Mouse (Mus musculus): ENCODE data around the gene Cd79b. TPM values are rescaled to one million over a fixed set of nuclear protein-coding genes. Genes with fewer than 3 reads are reported as not detected.
A peak's percentile ranks its signal among the peaks of the same experiment; 100 is the strongest.

Gene Cd79b
- total RNA-seq, 4 experiments from 2014 or later: 0.52 to 2.3 (median 1.0) TPM

- no peak for DNase-seq (ENCODE audit: low spot score)
These were observed 40.8 kb downstream of the Cd79b start for GRCm38 (mm10) chr11:106273811-106274210.

- DNase-seq (ENCODE audit: low spot score): no peak
These were observed 41.3 kb downstream of the Cd79b start for GRCm38 (mm10) chr11:106273311-106273684.

GRCm38 (mm10) chr11:106272644-106273310 is 41.8 kb downstream of the Cd79b start, which contains the start of gene Smarcd2:
Gene Smarcd2 (minus strand): TSS chr11:106272972.
- peak; percentile 99 for DNase-seq (ENCODE audit: low spot score)

GRCm38 (mm10) chr11:106271794-106272643 is 42.5 kb downstream of the Cd79b start:
- DNase-seq (ENCODE audit: low spot score): no peak

GRCm38 (mm10) chr11:106271131-106271793 is 43.3 kb downstream of the Cd79b start:
- no peak for DNase-seq (ENCODE audit: low spot score)

- DNase-seq (ENCODE audit: low spot score): no peak
These were observed 45.5 kb downstream of the Cd79b start for GRCm38 (mm10) chr11:106269060-106269431.

- peak; percentile 87 for DNase-seq (ENCODE audit: low spot score)
These were observed 46.1 kb downstream of the Cd79b start for GRCm38 (mm10) chr11:106268326-106269059.

GRCm38 (mm10) chr11:106267871-106268270 is 46.7 kb downstream of the Cd79b start:
- DNase-seq (ENCODE audit: low spot score): no peak

GRCm38 (mm10) chr11:106267311-106267852 is 47.2 kb downstream of the Cd79b start:
- DNase-seq (ENCODE audit: low spot score): no peak

- no peak for DNase-seq (ENCODE audit: low spot score)
These were observed 48.1 kb downstream of the Cd79b start for GRCm38 (mm10) chr11:106266431-106266830.

GRCm38 (mm10) chr11:106265570-106265969 is 49.0 kb downstream of the Cd79b start:
- DNase-seq (ENCODE audit: low spot score): no peak

- no peak for DNase-seq (ENCODE audit: low spot score)
These were observed 49.6 kb downstream of the Cd79b start for GRCm38 (mm10) chr11:106264988-106265387.

- DNase-seq (ENCODE audit: low spot score): no peak
These were observed 50.6 kb downstream of the Cd79b start for GRCm38 (mm10) chr11:106263963-106264362.

Other genes with a start within 250 kb of the Cd79b start
- 10 to 100 TPM; 56.4 to 73.0 (median 65.0) TPM for gene Taco1, start 248.7 kb downstream of the Cd79b start, total RNA-seq (2022)
- 10 to 100 TPM; 34.7 to 38.5 (median 36.1) TPM for gene Map3k3, start 230.1 kb downstream of the Cd79b start, total RNA-seq (2022)
- gene Gm10840, start 153.9 kb downstream of the Cd79b start, total RNA-seq (2022): not detected
- 1 to 10 TPM; 1.7 to 3.9 (median 3.4) TPM for gene Limd2, start 153.9 kb downstream of the Cd79b start, total RNA-seq (2022)
- gene Strada, start 112.6 kb downstream of the Cd79b start, total RNA-seq (2022): 1 to 10 TPM; 4.8 to 8.5 (median 7.6) TPM
- 10 to 100 TPM; 71.6 to 93.0 (median 85.9) TPM for gene Ccdc47, start 98.4 kb downstream of the Cd79b start, total RNA-seq (2022)
- 10 to 100 TPM; 24.7 to 30.7 (median 27.3) TPM for gene Ddx42, start 97.8 kb downstream of the Cd79b start, total RNA-seq (2022)
- 10 to 100 TPM; 19.3 to 23.1 (median 21.2) TPM for gene Ftsj3, start 58.7 kb downstream of the Cd79b start, total RNA-seq (2022)
- 100 to 1,000 TPM in 3 of 4 experiments, 10 to 100 TPM in 1; 99.8 to 112 (median 103) TPM for gene Psmc5, start 58.6 kb downstream of the Cd79b start, total RNA-seq (2022)
- gene Smarcd2, start 41.8 kb downstream of the Cd79b start, total RNA-seq (2022): 10 to 100 TPM; 14.3 to 16.7 (median 15.5) TPM
- gene Tcam1, start 38.1 kb downstream of the Cd79b start, total RNA-seq (2022): under 1 TPM in 1 of 4 experiments, not detected in 3; 0.08 TPM
- not detected for gene Gh, start 12.9 kb downstream of the Cd79b start, total RNA-seq (2022)
- 10 to 100 TPM; 23.9 to 46.8 (median 31.4) TPM for gene Scn4a, start 38.5 kb upstream of the Cd79b start, total RNA-seq (2022)
- gene Prr29, start 50.7 kb upstream of the Cd79b start, total RNA-seq (2022): 1 to 10 TPM in 3 of 4 experiments, under 1 TPM in 1; 0.75 to 1.8 (median 1.5) TPM
- 10 to 100 TPM; 15.6 to 28.2 (median 21.5) TPM for gene Icam2, start 73.3 kb upstream of the Cd79b start, total RNA-seq (2022)
- gene Ern1, start 173.1 kb upstream of the Cd79b start, total RNA-seq (2022): 10 to 100 TPM; 10.2 to 14.0 (median 12.8) TPM

Data from heart, adult 8-10 months (tissue).